8 mouse cellular contexts compared by ENCODE assay signal in the genomic region with DNA sequence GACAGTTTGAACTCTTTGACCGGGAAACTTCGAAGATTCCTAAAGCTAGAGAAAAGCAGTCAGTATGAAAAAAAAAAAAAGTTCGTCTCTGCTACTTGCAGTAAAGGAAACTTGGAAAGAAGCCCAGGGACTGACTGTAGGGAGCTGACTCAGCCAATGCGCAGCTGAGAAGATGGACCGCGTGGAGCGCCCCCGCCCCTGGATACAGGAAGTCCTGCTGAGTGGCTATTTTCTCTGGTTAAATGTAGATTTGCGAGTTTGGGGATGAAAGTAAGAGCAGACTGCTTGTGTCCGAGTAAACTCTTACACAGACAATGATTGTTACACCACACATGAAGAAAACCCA. TPM values are rescaled to one million over a fixed set of nuclear protein-coding genes. Genes with fewer than 3 reads are reported as not detected.
DNase-seq lines count a peak whose midpoint lies in the region; ATAC-seq and TF ChIP-seq lines count a peak whose summit lies in the region.

No protein-coding gene starts in this region.

- peak overlapping the region; percentile 71 for H3K4me2 ChIP-seq in heart, embryonic 11.5 days
- H3K4me2 ChIP-seq in kidney, embryonic 15.5 days, result peak overlapping the region; percentile 54
- peak overlapping the region; percentile 59 for H3K4me2 ChIP-seq in limb, embryonic 13.5 days (replicated peaks)
- H3K4me2 ChIP-seq in midbrain, embryonic 13.5 days (replicated peaks), result peak overlapping the region; percentile 38

- 0 out of 2 replicates have a peak overlapping the region, but pooled peaks have one; percentile 8 for H3K4me3 ChIP-seq in embryonic fibroblast, embryonic 13.5 days (ENCODE audit: insufficient read depth, low read length)
- peak overlapping the region; percentile 37 for H3K4me3 ChIP-seq in heart, embryonic 11.5 days (ENCODE audit: low read depth, low read length)
- peak overlapping the region; percentile 26 for H3K4me3 ChIP-seq in kidney, embryonic 15.5 days (replicated peaks)
- peak overlapping the region; percentile 23 for H3K4me3 ChIP-seq in limb, embryonic 13.5 days
- H3K4me3 ChIP-seq in midbrain, embryonic 13.5 days (replicated peaks), result no peak overlapping the region

- H3K4me1 ChIP-seq in embryonic fibroblast, embryonic 13.5 days (ENCODE audit: control insufficient read depth, insufficient read depth, low read length), result peaks cover 24% of the 10 kb centered on the region
- H3K4me1 ChIP-seq in heart, embryonic 11.5 days (ENCODE audit: control insufficient read depth, insufficient read depth, low read length), result peaks cover 29% of the 10 kb centered on the region
- H3K4me1 ChIP-seq in kidney, embryonic 15.5 days, result peaks cover 43% of the 10 kb centered on the region
- peaks cover 42% of the 10 kb centered on the region for H3K4me1 ChIP-seq in limb, embryonic 13.5 days
- H3K4me1 ChIP-seq in midbrain, embryonic 13.5 days (replicated peaks), result peaks cover 15% of the 10 kb centered on the region

- TF ChIP-seq POLR2A in embryonic fibroblast, embryonic 13.5 days (IDR thresholded peaks at IDR 0.05; ENCODE audit: low read depth, low read length), result peak; percentile 44; the same call in 1 of the 2 replicates

- no peaks in the 10 kb centered on the region for H3K9me3 ChIP-seq in heart, embryonic 11.5 days (replicated peaks; ENCODE audit: control insufficient read depth, low read length)
- H3K9me3 ChIP-seq in kidney, embryonic 15.5 days (replicated peaks), result no peaks in the 10 kb centered on the region
- no peaks in the 10 kb centered on the region for H3K9me3 ChIP-seq in limb, embryonic 13.5 days
- no peaks in the 10 kb centered on the region for H3K9me3 ChIP-seq in midbrain, embryonic 13.5 days

- no peak for DNase-seq in cerebellum, adult 11 months
- peak; percentile 18 for DNase-seq in splenic B cell, adult 2 months (ENCODE audit: low read depth, low spot score)

- 5% methylated on average over 10 of the region's 10 CpGs for WGBS in heart, embryonic 11.5 days (ENCODE audit: insufficient replicate concordance)
- 1% methylated on average over 10 of the region's 10 CpGs for WGBS in kidney, embryonic 15.5 days
- under 1% methylated on average over 10 of the region's 10 CpGs for WGBS in limb, embryonic 13.5 days
- 6% methylated on average over 10 of the region's 10 CpGs for WGBS in midbrain, embryonic 13.5 days

- no peak for TF ChIP-seq CTCF in embryonic fibroblast, embryonic 13.5 days (IDR thresholded peaks at IDR 0.05; ENCODE audit: borderline replicate concordance, insufficient read depth, low read length)

- H3K9ac ChIP-seq in heart, embryonic 11.5 days (ENCODE audit: low read depth, low read length), result peak overlapping the region; percentile 56
- H3K9ac ChIP-seq in kidney, embryonic 15.5 days, result no peak overlapping the region
- peak overlapping the region; percentile 51; the same call in 1 of the 2 replicates for H3K9ac ChIP-seq in limb, embryonic 13.5 days
- H3K9ac ChIP-seq in midbrain, embryonic 13.5 days (replicated peaks), result no peak overlapping the region

- H3K27me3 ChIP-seq in heart, embryonic 11.5 days (ENCODE audit: control insufficient read depth, insufficient read depth, low read length), result no peaks in the 10 kb centered on the region
- H3K27me3 ChIP-seq in kidney, embryonic 15.5 days, result no peaks in the 10 kb centered on the region
- H3K27me3 ChIP-seq in limb, embryonic 13.5 days, result no peaks in the 10 kb centered on the region
- no peaks in the 10 kb centered on the region for H3K27me3 ChIP-seq in midbrain, embryonic 13.5 days
- no peaks in the 10 kb centered on the region for H3K27me3 ChIP-seq in splenic B cell, adult 2 months (ENCODE audit: control insufficient read depth, insufficient read depth, low read length, poor library complexity, severe bottlenecking)

- no peaks in the 10 kb centered on the region for H3K36me3 ChIP-seq in heart, embryonic 11.5 days (ENCODE audit: control insufficient read depth, insufficient read depth, low read length)
- no peaks in the 10 kb centered on the region for H3K36me3 ChIP-seq in kidney, embryonic 15.5 days
- no peaks in the 10 kb centered on the region for H3K36me3 ChIP-seq in limb, embryonic 13.5 days
- no peaks in the 10 kb centered on the region for H3K36me3 ChIP-seq in midbrain, embryonic 13.5 days
- no peaks in the 10 kb centered on the region for H3K36me3 ChIP-seq in splenic B cell, adult 2 months (ENCODE audit: control insufficient read depth, insufficient read depth, low read length, poor library complexity, severe bottlenecking)

- H3K27ac ChIP-seq in embryonic fibroblast, embryonic 13.5 days (ENCODE audit: insufficient read depth, low read length), result peak overlapping the region; percentile 99
- peak overlapping the region; percentile 88 for H3K27ac ChIP-seq in heart, embryonic 11.5 days (ENCODE audit: low read depth, low read length)
- H3K27ac ChIP-seq in kidney, embryonic 15.5 days, result peak overlapping the region; percentile 90
- peak overlapping the region; percentile 91 for H3K27ac ChIP-seq in limb, embryonic 13.5 days
- 0 out of 2 replicates have a peak overlapping the region, but pooled peaks have one; percentile 21 for H3K27ac ChIP-seq in midbrain, embryonic 13.5 days

- 0 out of 2 replicates have a peak, but pooled peaks have one; percentile 27 for ATAC-seq in cerebellum, adult (ENCODE audit: insufficient number of reproducible peaks, low FRiP score, low TSS enrichment)
- ATAC-seq in heart, embryonic 11.5 days (replicated peaks; ENCODE audit: insufficient number of reproducible peaks, low FRiP score, low TSS enrichment), result peak; percentile 49; the same call in 1 of the 2 replicates
- ATAC-seq in kidney, embryonic 15.5 days (replicated peaks; ENCODE audit: low FRiP score), result peak; percentile 86
- peak; percentile 82; the same call in 1 of the 2 replicates for ATAC-seq in limb, embryonic 13.5 days (ENCODE audit: low FRiP score, low read depth)
- ATAC-seq in midbrain, embryonic 13.5 days, result peak; percentile 58; the same call in 1 of the 2 replicates

RNA-seq across cellular contexts. Expression of a gene that starts 41.2 kb away (rescaled TPM):
- not detected in 2 replicates for polyA plus RNA-seq in embryonic fibroblast, embryonic 13.5 days (2011; ENCODE audit: insufficient read length, low read depth, missing spikeins)
- polyA plus RNA-seq in heart, embryonic 11.5 days (2014; fragmentation: Nextera tagmentation; extraction: Ambion mirVana), result 0.74 and 1.5 TPM in 2 replicates
- polyA plus RNA-seq in kidney, embryonic 15.5 days (2015; fragmentation: Nextera tagmentation; extraction: Ambion mirVana), result 0.31 and 0.51 TPM in 2 replicates
- polyA plus RNA-seq in limb, embryonic 13.5 days (2015; fragmentation: Nextera tagmentation; extraction: Ambion mirVana), result 1.2 and 1.4 TPM in 2 replicates
- polyA plus RNA-seq in midbrain, embryonic 13.5 days (2015; fragmentation: Nextera tagmentation; extraction: Ambion mirVana), result 0.13 and 0.28 TPM in 2 replicates

RNA-seq across cellular contexts. Expression of a gene that starts 43.1 kb away (rescaled TPM):
- polyA plus RNA-seq in embryonic fibroblast, embryonic 13.5 days (2011; ENCODE audit: insufficient read length, low read depth, missing spikeins), result not detected in 2 replicates
- 1.1 and 1.3 TPM in 2 replicates for polyA plus RNA-seq in heart, embryonic 11.5 days (2014; fragmentation: Nextera tagmentation; extraction: Ambion mirVana)
- polyA plus RNA-seq in kidney, embryonic 15.5 days (2015; fragmentation: Nextera tagmentation; extraction: Ambion mirVana), result not detected in 2 replicates
- polyA plus RNA-seq in limb, embryonic 13.5 days (2015; fragmentation: Nextera tagmentation; extraction: Ambion mirVana), result not detected in 2 replicates
- not detected in 2 replicates for polyA plus RNA-seq in midbrain, embryonic 13.5 days (2015; fragmentation: Nextera tagmentation; extraction: Ambion mirVana)

Comparison
In these comparisons a context has a peak if more than half of its experiments do, and no peak if none do; other contexts are left out.
1. ATAC-seq: peak in every context shown above with its lines; median percentile 86 in kidney, embryonic 15.5 days; 82 in limb, embryonic 13.5 days; 58 in midbrain, embryonic 13.5 days; 49 in heart, embryonic 11.5 days; 27 in cerebellum, adult.
2. H3K27ac ChIP-seq: peak in every context shown above with its lines; median percentile 99 in embryonic fibroblast, embryonic 13.5 days; 91 in limb, embryonic 13.5 days; 90 in kidney, embryonic 15.5 days; 88 in heart, embryonic 11.5 days; 21 in midbrain, embryonic 13.5 days.
3. H3K9ac ChIP-seq: peak in heart, embryonic 11.5 days (single experiment) and limb, embryonic 13.5 days (single experiment); none in kidney, embryonic 15.5 days (single experiment) and midbrain, embryonic 13.5 days (single experiment).
4. Peak in every context shown above with its lines, with median percentiles within 50 percentile points of each other: H3K4me2 ChIP-seq.